Comparison of ENCODE assay signal across 10 mouse cellular contexts in genomic region chr15:79952504-79953231, GRCm38 (mm10). TPM values are rescaled to one million over a fixed set of nuclear protein-coding genes. Genes with fewer than 3 reads are reported as not detected.
A peak's percentile ranks its signal among the peaks of the same experiment; 100 is the strongest.
DNase-seq lines count a peak whose midpoint lies in the region; ATAC-seq and TF ChIP-seq lines count a peak whose summit lies in the region.
"Had no signal": no experiment of that assay in that cellular context is flagged by ENCODE, and none has a peak within 500 bp of the region (broad histone marks: within the 10 kb centered on the region; RNA-seq: fewer than 3 reads in every experiment).

No protein-coding gene starts in this region.

- ATAC-seq in intestine, postnatal 0 days, result no peak

- no peak overlapping the region for H3K4me2 ChIP-seq in intestine, postnatal 0 days (replicated peaks; ENCODE audit: low read depth)
- H3K4me2 ChIP-seq: limb, embryonic 12.5 days had no signal

- no peaks in the 10 kb centered on the region for H3K9me3 ChIP-seq in intestine, postnatal 0 days (ENCODE audit: control insufficient read depth)
- H3K9me3 ChIP-seq: limb, embryonic 12.5 days had no signal

- H3K4me3 ChIP-seq in intestine, postnatal 0 days (ENCODE audit: low read depth, low read length), result no peak overlapping the region
- H3K4me3 ChIP-seq: limb, embryonic 12.5 days had no signal

- peak overlapping the region; percentile 41; the same call in 1 of the 2 replicates for H3K27ac ChIP-seq in intestine, postnatal 0 days (ENCODE audit: low read depth, low read length)
- H3K27ac ChIP-seq: limb, embryonic 12.5 days had no signal

- no peaks in the 10 kb centered on the region for H3K27me3 ChIP-seq in intestine, postnatal 0 days (replicated peaks; ENCODE audit: control insufficient read depth, insufficient read depth, low read length)
- H3K27me3 ChIP-seq: limb, embryonic 12.5 days had no signal

- 0 out of 2 replicates have a peak, but pooled peaks cover 4% of the 10 kb centered on the region for H3K4me1 ChIP-seq in intestine, postnatal 0 days (replicated peaks; ENCODE audit: control insufficient read depth, insufficient read depth, low read length)

- H3K9ac ChIP-seq in intestine, postnatal 0 days (ENCODE audit: low read depth, low read length), result no peak overlapping the region
- H3K9ac ChIP-seq: limb, embryonic 12.5 days had no signal

- 40% methylated on average over 11 of the region's 11 CpGs for WGBS in intestine, postnatal 0 days

- DNase-seq in heart, adult 11 months, result peak; percentile 95
- no peak for DNase-seq in heart, adult 8-10 months (ENCODE audit: low spot score)
- DNase-seq in adrenal gland, postnatal 25 days, result peak; percentile 83
- DNase-seq in lung, postnatal 25 days (ENCODE audit: low spot score), result peak; percentile 83
- DNase-seq in thymus, postnatal 0 days (ENCODE audit: low spot score), result no peak
- DNase-seq in thymus, postnatal 14 days, result no peak
- DNase-seq in layer of hippocampus, postnatal 36 days, result no peak
- DNase-seq: B cell, adult 2 months had no signal

- H3K36me3 ChIP-seq in intestine, postnatal 0 days (ENCODE audit: control insufficient read depth, insufficient read depth), result no peaks in the 10 kb centered on the region
- H3K36me3 ChIP-seq: limb, embryonic 12.5 days had no signal

- no peak for TF ChIP-seq CTCF in intestine, postnatal 0 days (IDR thresholded peaks at IDR 0.05; ENCODE audit: low read depth)

RNA-seq across cellular contexts. Expression of gene Cbx7, which starts 18.3 kb away (rescaled TPM):
- 10 to 100 TPM; 18.7 to 28.2 (median 21.1) TPM for total RNA-seq in heart, adult 8-10 months (2022)
- total RNA-seq in adrenal gland, postnatal 25 days (2021), result 15.7 and 22.4 TPM in 2 replicates
- polyA plus RNA-seq in intestine, postnatal 0 days (2015; fragmentation: Nextera tagmentation; extraction: Ambion mirVana), result 2.5 and 3.8 TPM in 2 replicates
- 8.3 and 10.1 TPM in 2 replicates for polyA plus RNA-seq in thymus, postnatal 0 days (2015; fragmentation: Nextera tagmentation; extraction: Ambion mirVana)
- 10 to 100 TPM; 40.4 to 44.8 TPM for total RNA-seq in layer of hippocampus, postnatal 36 days (2021)

Comparison
In these comparisons a context has a peak if more than half of its experiments do, and no peak if none do; other contexts are left out.
1. DNase-seq: peak in heart, adult 11 months (single experiment), adrenal gland, postnatal 25 days (single experiment) and lung, postnatal 25 days (single experiment); none in heart, adult 8-10 months (single experiment), thymus, postnatal 0 days (single experiment), thymus, postnatal 14 days (single experiment) and layer of hippocampus, postnatal 36 days (0 of 2).